Mouse (Mus musculus): ENCODE results near the gene Il27. TPM values are rescaled to one million over a fixed set of nuclear protein-coding genes. Genes with fewer than 3 reads are reported as not detected.

The Il27 gene
- polyA plus RNA-seq, 1 experiment from 2014 or later: not detected

DNA sequence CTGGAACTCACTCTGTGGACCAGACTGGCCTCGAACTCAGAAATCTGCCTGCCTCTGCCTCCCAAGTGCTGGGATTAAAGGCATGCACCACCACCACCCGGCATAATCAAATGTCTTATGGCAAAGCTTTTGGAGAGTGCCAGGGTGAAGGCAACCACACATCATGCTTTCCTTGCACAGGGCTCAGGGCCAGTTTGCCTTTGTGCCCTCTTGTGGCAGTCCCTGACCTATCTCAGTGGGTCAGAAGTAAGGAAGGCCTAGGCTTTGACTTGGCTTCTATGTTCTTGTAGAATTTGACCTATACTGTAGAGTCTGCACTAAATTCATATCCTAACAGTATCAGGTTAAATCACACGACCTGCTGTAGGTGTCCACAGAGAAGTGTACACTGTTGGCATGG lies 22.0 kb upstream of the Il27 start:
- Histone ChIP-seq H3K36me3 (ENCODE audit: control insufficient read depth, insufficient read depth) (no peaks in the 10 kb centered on the region), H3K4me1 (ENCODE audit: control insufficient read depth, insufficient read depth, low read length) (peaks cover 1% of the 10 kb centered on the region; the same call in 1 of the 2 replicates), H3K9ac (ENCODE audit: low read length) (no peak overlapping the region), H3K4me2 (ENCODE audit: low read depth, low read length) (no peak overlapping the region), H3K9me3 (replicated peaks; ENCODE audit: control insufficient read depth, low read length) (no peaks in the 10 kb centered on the region), H3K27ac (ENCODE audit: low read length) (no peak overlapping the region), H3K27me3 (ENCODE audit: control insufficient read depth, insufficient read depth, low read length) (no peaks in the 10 kb centered on the region), H3K4me3 (ENCODE audit: low read length) (no peak overlapping the region)
- no peak for ATAC-seq (replicated peaks; ENCODE audit: extremely low read depth, insufficient read depth, low FRiP score)
- WGBS: 52% methylated on average over 3 of the region's 3 CpGs

DNA sequence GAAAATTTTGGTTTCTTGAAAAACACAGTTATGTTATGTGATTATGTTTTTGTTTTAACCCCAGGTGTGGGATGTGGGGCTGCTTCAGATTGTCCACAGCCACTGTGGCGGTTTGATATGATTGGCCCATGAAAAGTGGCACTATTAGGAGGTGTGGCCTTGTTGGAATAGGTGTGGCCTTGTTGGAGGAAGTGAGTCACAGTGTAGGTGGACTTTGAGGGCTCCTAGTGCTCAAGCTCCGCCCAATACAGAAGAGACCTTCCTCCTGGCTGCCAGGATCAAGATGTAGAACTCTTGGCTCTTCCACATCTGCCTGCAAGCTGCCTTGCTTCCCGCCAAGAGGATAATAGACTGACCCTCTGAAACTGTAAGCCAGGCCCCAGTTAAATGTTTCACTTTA lies 18.0 kb upstream of the Il27 start:
- Histone ChIP-seq H3K27me3 (ENCODE audit: control insufficient read depth, insufficient read depth, low read length) (no peaks in the 10 kb centered on the region), H3K4me3 (ENCODE audit: low read length) (no peak overlapping the region), H3K36me3 (ENCODE audit: control insufficient read depth, insufficient read depth) (no peaks in the 10 kb centered on the region), H3K4me1 (ENCODE audit: control insufficient read depth, insufficient read depth, low read length) (no peaks in the 10 kb centered on the region), H3K4me2 (ENCODE audit: low read depth, low read length) (no peak overlapping the region), H3K9me3 (replicated peaks; ENCODE audit: control insufficient read depth, low read length) (no peaks in the 10 kb centered on the region), H3K9ac (ENCODE audit: low read length) (no peak overlapping the region), H3K27ac (ENCODE audit: low read length) (no peak overlapping the region)
- no peak for ATAC-seq (replicated peaks; ENCODE audit: extremely low read depth, insufficient read depth, low FRiP score)
- WGBS: 69% methylated on average over 3 of the region's 3 CpGs

DNA sequence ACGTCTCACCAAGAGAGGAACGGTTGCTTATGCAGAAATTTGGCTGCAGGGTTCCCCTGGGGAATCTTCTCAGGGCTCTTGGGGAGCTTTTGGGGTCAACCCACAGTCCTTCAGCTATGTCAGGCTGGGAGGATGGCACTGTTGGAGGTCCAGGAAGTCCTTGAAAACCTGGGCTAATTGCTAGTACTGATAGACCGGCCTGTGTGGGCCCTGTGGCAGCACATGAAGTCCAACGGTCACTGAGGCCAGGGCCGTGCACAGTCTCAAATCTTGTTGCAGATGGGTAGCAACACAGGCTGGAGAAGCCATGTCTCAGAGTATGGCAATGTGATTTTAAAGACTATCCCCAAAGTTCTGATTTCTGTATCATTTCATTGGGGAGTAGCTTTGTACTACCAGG lies 13.1 kb upstream of the Il27 start:
- ATAC-seq (replicated peaks; ENCODE audit: extremely low read depth, insufficient read depth, low FRiP score): no peak
- Histone ChIP-seq H3K4me1 (ENCODE audit: control insufficient read depth, insufficient read depth, low read length) (no peaks in the 10 kb centered on the region), H3K36me3 (ENCODE audit: control insufficient read depth, insufficient read depth) (no peaks in the 10 kb centered on the region), H3K27me3 (ENCODE audit: control insufficient read depth, insufficient read depth, low read length) (no peaks in the 10 kb centered on the region), H3K9ac (ENCODE audit: low read length) (no peak overlapping the region), H3K9me3 (replicated peaks; ENCODE audit: control insufficient read depth, low read length) (no peaks in the 10 kb centered on the region), H3K4me2 (ENCODE audit: low read depth, low read length) (no peak overlapping the region), H3K4me3 (ENCODE audit: low read length) (no peak overlapping the region), H3K27ac (ENCODE audit: low read length) (no peak overlapping the region)
- WGBS: 74% methylated on average over 5 of the region's 5 CpGs

DNA sequence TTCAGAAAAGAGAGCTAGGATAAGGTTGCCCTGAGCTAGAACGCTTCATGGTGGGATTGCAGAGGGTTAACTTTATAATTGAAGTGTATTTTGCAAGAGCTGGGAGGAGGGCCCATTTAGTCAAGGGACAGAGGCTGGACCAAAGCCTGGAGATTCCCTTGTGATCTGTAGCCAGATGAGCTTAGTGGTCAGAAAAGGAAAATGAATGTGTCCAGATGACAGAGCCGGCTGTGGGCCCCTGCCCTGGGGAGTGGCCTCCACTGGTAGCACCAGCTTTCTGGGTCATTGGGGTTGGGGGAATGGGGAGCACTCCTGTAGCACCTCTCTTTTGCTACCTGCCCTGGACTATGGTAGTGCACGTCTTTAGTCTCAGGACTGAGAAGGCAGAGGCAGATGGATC lies 12.3 kb upstream of the Il27 start:
- no peaks in the 10 kb centered on the region for H3K36me3 ChIP-seq (ENCODE audit: control insufficient read depth, insufficient read depth)
- ATAC-seq (replicated peaks; ENCODE audit: extremely low read depth, insufficient read depth, low FRiP score): no peak
- H3K27me3 ChIP-seq (ENCODE audit: control insufficient read depth, insufficient read depth, low read length): no peaks in the 10 kb centered on the region
- no peak overlapping the region for H3K27ac ChIP-seq (ENCODE audit: low read length)
- no peak overlapping the region for H3K4me3 ChIP-seq (ENCODE audit: low read length)
- WGBS: 75% methylated on average over 3 of the region's 3 CpGs
- H3K4me1 ChIP-seq (ENCODE audit: control insufficient read depth, insufficient read depth, low read length): no peaks in the 10 kb centered on the region
- no peaks in the 10 kb centered on the region for H3K9me3 ChIP-seq (replicated peaks; ENCODE audit: control insufficient read depth, low read length)
- no peak overlapping the region for H3K9ac ChIP-seq (ENCODE audit: low read length)
- H3K4me2 ChIP-seq (ENCODE audit: low read depth, low read length): no peak overlapping the region

DNA sequence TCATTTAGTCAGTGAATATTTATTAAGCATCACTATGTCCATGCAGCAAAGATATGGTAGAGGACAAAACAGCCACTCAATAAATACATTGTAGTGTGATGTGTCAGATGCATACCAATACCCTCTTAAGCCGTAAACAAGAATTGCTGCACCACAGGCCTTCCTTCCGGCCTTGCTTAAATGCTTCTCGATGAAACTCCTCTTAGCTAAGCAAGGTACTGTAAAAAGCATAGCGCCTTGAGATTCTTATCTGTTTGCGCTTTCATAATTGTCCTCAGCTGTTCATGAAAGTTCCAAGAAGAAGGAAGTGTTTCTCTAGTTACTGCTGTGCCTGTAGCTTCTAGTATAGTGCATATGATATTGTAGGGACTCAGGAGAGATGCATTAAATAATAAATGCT lies 11.9 kb upstream of the Il27 start:
- 69% methylated on average over 5 of the region's 5 CpGs for WGBS
- H3K4me1 ChIP-seq (ENCODE audit: control insufficient read depth, insufficient read depth, low read length): no peaks in the 10 kb centered on the region
- H3K27me3 ChIP-seq (ENCODE audit: control insufficient read depth, insufficient read depth, low read length): no peaks in the 10 kb centered on the region
- no peak overlapping the region for H3K4me2 ChIP-seq (ENCODE audit: low read depth, low read length)
- H3K9me3 ChIP-seq (replicated peaks; ENCODE audit: control insufficient read depth, low read length): no peaks in the 10 kb centered on the region
- H3K4me3 ChIP-seq (ENCODE audit: low read length): no peak overlapping the region
- H3K36me3 ChIP-seq (ENCODE audit: control insufficient read depth, insufficient read depth): no peaks in the 10 kb centered on the region
- no peak overlapping the region for H3K9ac ChIP-seq (ENCODE audit: low read length)
- ATAC-seq (replicated peaks; ENCODE audit: extremely low read depth, insufficient read depth, low FRiP score): no peak
- no peak overlapping the region for H3K27ac ChIP-seq (ENCODE audit: low read length)

DNA sequence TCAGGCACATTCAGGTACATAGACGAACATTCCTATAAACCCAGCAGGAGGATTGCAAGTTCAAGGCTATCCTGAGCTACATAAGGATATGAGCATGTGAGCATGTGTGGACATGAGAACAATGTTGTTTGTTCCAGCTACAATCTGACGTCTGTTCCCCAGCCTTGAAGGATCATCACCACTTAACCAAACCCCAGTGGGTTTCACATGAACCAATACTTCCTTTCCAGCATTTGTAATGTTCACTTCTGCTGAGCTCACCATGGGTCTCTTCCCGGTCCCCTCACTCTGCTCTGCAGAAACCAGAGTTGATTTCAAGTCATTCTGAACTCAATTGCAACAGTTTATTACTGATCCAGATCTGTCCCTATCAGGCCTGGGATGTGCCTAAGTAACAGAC lies 7.9 kb upstream of the Il27 start:
- Histone ChIP-seq H3K36me3 (ENCODE audit: control insufficient read depth, insufficient read depth) (no peaks in the 10 kb centered on the region), H3K4me2 (ENCODE audit: low read depth, low read length) (no peak overlapping the region), H3K27ac (ENCODE audit: low read length) (no peak overlapping the region), H3K9me3 (replicated peaks; ENCODE audit: control insufficient read depth, low read length) (no peaks in the 10 kb centered on the region), H3K4me3 (ENCODE audit: low read length) (no peak overlapping the region), H3K27me3 (ENCODE audit: control insufficient read depth, insufficient read depth, low read length) (no peaks in the 10 kb centered on the region), H3K9ac (ENCODE audit: low read length) (no peak overlapping the region), H3K4me1 (ENCODE audit: control insufficient read depth, insufficient read depth, low read length) (no peaks in the 10 kb centered on the region)
- 73% methylated on average over 3 of the region's 3 CpGs for WGBS
- ATAC-seq (replicated peaks; ENCODE audit: extremely low read depth, insufficient read depth, low FRiP score): no peak

DNA sequence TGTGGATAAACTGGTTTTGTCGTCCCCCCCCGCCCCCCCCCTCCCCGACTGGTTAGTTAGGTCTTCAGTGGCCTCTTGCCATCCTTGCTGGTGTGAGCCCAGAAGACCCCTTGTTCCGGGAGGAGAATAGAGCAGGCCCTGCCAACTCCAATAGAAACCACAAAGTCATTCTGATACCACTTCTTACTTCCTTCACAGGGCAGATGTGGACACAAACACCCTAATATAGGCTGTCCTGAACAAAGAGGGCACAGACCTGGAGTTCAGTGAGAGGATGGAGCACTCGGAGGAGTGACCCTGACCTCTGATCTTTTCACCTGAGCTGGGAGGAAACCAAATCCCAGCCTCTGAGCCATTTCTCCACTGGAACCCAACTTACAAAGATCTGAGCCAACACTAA lies 7.2 kb upstream of the Il27 start:
- no peak overlapping the region for H3K4me3 ChIP-seq (ENCODE audit: low read length)
- 43% methylated on average over 4 of the region's 5 CpGs for WGBS
- no peak overlapping the region for H3K9ac ChIP-seq (ENCODE audit: low read length)
- H3K9me3 ChIP-seq (replicated peaks; ENCODE audit: control insufficient read depth, low read length): no peaks in the 10 kb centered on the region
- H3K27ac ChIP-seq (ENCODE audit: low read length): no peak overlapping the region
- no peaks in the 10 kb centered on the region for H3K27me3 ChIP-seq (ENCODE audit: control insufficient read depth, insufficient read depth, low read length)
- no peak for ATAC-seq (replicated peaks; ENCODE audit: extremely low read depth, insufficient read depth, low FRiP score)
- H3K36me3 ChIP-seq (ENCODE audit: control insufficient read depth, insufficient read depth): no peaks in the 10 kb centered on the region
- H3K4me2 ChIP-seq (ENCODE audit: low read depth, low read length): no peak overlapping the region
- H3K4me1 ChIP-seq (ENCODE audit: control insufficient read depth, insufficient read depth, low read length): no peaks in the 10 kb centered on the region

DNA sequence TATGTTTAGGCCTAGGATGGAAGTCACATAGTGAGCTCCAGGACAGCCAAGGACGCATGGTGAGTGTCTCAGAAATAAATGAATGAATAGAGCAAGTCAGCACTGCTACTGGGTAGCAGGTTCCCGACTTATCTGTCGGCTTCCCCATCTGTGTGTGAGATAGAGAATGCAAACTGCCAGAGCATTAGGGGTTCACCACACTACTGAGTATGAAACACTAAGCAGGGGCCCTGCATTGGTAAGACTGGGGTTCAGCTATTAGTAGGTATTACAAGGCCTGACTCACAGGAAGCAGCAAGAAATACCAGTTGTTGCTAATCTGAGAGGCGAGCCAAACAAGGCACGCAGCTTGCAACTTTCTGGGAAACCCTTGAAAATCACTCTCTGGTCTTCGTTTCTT lies 4.2 kb upstream of the Il27 start:
- H3K27ac ChIP-seq (ENCODE audit: low read length): no peak overlapping the region
- H3K27me3 ChIP-seq (ENCODE audit: control insufficient read depth, insufficient read depth, low read length): no peaks in the 10 kb centered on the region
- no peak for ATAC-seq (replicated peaks; ENCODE audit: extremely low read depth, insufficient read depth, low FRiP score)
- 67% methylated on average over 6 of the region's 6 CpGs for WGBS
- no peak overlapping the region for H3K4me3 ChIP-seq (ENCODE audit: low read length)
- H3K9ac ChIP-seq (ENCODE audit: low read length): no peak overlapping the region
- H3K4me1 ChIP-seq (ENCODE audit: control insufficient read depth, insufficient read depth, low read length): no peaks in the 10 kb centered on the region
- no peaks in the 10 kb centered on the region for H3K9me3 ChIP-seq (replicated peaks; ENCODE audit: control insufficient read depth, low read length)
- H3K4me2 ChIP-seq (ENCODE audit: low read depth, low read length): no peak overlapping the region
- no peaks in the 10 kb centered on the region for H3K36me3 ChIP-seq (ENCODE audit: control insufficient read depth, insufficient read depth)

DNA sequence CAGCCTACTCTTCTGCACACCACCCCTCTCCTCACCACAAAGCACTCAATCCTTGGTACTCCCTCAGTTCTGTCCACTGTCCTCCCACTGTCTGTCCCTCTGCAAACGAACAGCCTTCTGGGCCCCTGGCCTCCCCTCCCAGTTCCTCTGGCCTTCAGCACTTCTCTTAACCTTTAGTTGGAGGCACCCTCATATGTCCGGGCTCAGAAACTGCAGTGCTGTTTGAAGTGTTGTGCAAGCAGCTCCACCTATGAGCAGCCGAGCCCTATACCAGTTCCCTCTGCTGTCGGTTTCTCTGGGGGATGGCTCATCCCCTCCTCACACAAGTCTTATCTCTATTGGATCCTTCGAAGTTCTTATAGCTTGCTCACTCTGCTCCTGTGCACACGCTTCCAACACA lies 1.7 kb upstream of the Il27 start:
- 43% methylated on average over 6 of the region's 6 CpGs for WGBS
- Histone ChIP-seq H3K27ac (ENCODE audit: low read length) (no peak overlapping the region), H3K4me3 (ENCODE audit: low read length) (no peak overlapping the region), H3K36me3 (ENCODE audit: control insufficient read depth, insufficient read depth) (no peaks in the 10 kb centered on the region), H3K9me3 (replicated peaks; ENCODE audit: control insufficient read depth, low read length) (no peaks in the 10 kb centered on the region), H3K9ac (ENCODE audit: low read length) (no peak overlapping the region), H3K4me2 (ENCODE audit: low read depth, low read length) (no peak overlapping the region), H3K4me1 (ENCODE audit: control insufficient read depth, insufficient read depth, low read length) (no peaks in the 10 kb centered on the region), H3K27me3 (ENCODE audit: control insufficient read depth, insufficient read depth, low read length) (0 out of 2 replicates have a peak, but pooled peaks cover 2% of the 10 kb centered on the region)
- ATAC-seq (replicated peaks; ENCODE audit: extremely low read depth, insufficient read depth, low FRiP score): no peak

DNA sequence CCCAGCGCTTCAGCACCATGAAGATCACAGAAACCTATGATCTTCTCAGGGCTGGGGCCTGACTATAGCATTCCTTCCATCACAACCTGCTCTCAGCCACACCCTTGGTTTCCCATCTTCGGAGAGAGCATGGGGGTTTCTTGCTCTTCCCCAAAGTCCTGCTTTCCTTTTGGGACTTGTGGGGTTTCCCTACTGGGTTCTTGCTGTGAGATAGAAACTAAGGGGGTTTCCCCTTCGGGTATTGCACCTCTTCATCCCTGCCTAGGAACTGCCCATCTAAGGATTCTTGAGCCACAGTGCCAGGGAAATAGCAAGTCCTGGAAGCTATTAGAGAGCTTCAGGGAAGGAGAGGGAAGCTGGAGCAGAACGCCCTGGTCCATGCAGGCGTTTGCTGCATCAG lies 1.1 kb upstream of the Il27 start:
- no peak overlapping the region for H3K27ac ChIP-seq (ENCODE audit: low read length)
- no peak overlapping the region for H3K4me3 ChIP-seq (ENCODE audit: low read length)
- no peaks in the 10 kb centered on the region for H3K9me3 ChIP-seq (replicated peaks; ENCODE audit: control insufficient read depth, low read length)
- no peak overlapping the region for H3K9ac ChIP-seq (ENCODE audit: low read length)
- H3K4me1 ChIP-seq (ENCODE audit: control insufficient read depth, insufficient read depth, low read length): no peaks in the 10 kb centered on the region
- no peak overlapping the region for H3K4me2 ChIP-seq (ENCODE audit: low read depth, low read length)
- 0 out of 2 replicates have a peak, but pooled peaks cover 2% of the 10 kb centered on the region for H3K27me3 ChIP-seq (ENCODE audit: control insufficient read depth, insufficient read depth, low read length)
- WGBS: 72% methylated on average over 5 of the region's 5 CpGs
- H3K36me3 ChIP-seq (ENCODE audit: control insufficient read depth, insufficient read depth): no peaks in the 10 kb centered on the region
- no peak for ATAC-seq (replicated peaks; ENCODE audit: extremely low read depth, insufficient read depth, low FRiP score)

Measured in heart, embryonic 16.5 days (tissue).